Mouse (Mus musculus): ENCODE results near the gene Poldip3. TPM values are rescaled to one million over a fixed set of nuclear protein-coding genes. Genes with fewer than 3 reads are reported as not detected.
A peak's percentile ranks its signal among the peaks of the same experiment; 100 is the strongest.

Poldip3 gene
- polyA plus RNA-seq, 1 experiment from 2014 or later: 79.2 TPM

GRCm38 (mm10) chr15:83154309-83154708, 5.1 kb upstream of the Poldip3 start:
- Histone ChIP-seq H3K9ac (ENCODE audit: low read length) (no peak overlapping the region), H3K4me2 (ENCODE audit: low read length) (no peak overlapping the region), H3K9me3 (ENCODE audit: control insufficient read depth, low read length) (no peaks in the 10 kb centered on the region), H3K4me1 (ENCODE audit: control insufficient read depth in 2 of 2, insufficient read depth in 2 of 2, low read length in 2 of 2) (0 out of 4 replicates have a peak, but pooled peaks cover 0 to 3% of the 10 kb centered on the region in 2 experiments), H3K27me3 (ENCODE audit: control insufficient read depth, insufficient read depth, low read length) (no peaks in the 10 kb centered on the region), H3K4me3 (ENCODE audit: control insufficient read depth in 1 of 2, insufficient read depth in 1 of 2, low read depth in 1 of 2, low read length in 2 of 2) (no peak overlapping the region), H3K36me3 (ENCODE audit: control insufficient read depth, insufficient read depth, low read length) (peaks cover 50% of the 10 kb centered on the region), H3K27ac (replicated peaks in 1 of 2; ENCODE audit: control insufficient read depth in 1 of 2, insufficient read depth in 1 of 2, low read depth in 2 of 2, low read length in 2 of 2) (no peak overlapping the region)
- no peak for ATAC-seq (ENCODE audit: insufficient number of reproducible peaks, insufficient read depth, low FRiP score, low read depth)
- WGBS: 91% methylated on average over 7 of the region's 7 CpGs

GRCm38 (mm10) chr15:83150694-83151093, 1.5 kb upstream of the Poldip3 start:
- WGBS: 75% methylated on average over 4 of the region's 4 CpGs
- H3K9me3 ChIP-seq (ENCODE audit: control insufficient read depth, low read length): no peaks in the 10 kb centered on the region
- H3K27ac ChIP-seq (replicated peaks in 1 of 2; ENCODE audit: control insufficient read depth in 1 of 2, insufficient read depth in 1 of 2, low read depth in 2 of 2, low read length in 2 of 2): no peak overlapping the region
- peaks cover 2 to 12% of the 10 kb centered on the region in 2 experiments; a peak in 2 of 4 replicates for H3K4me1 ChIP-seq (ENCODE audit: control insufficient read depth in 2 of 2, insufficient read depth in 2 of 2, low read length in 2 of 2)
- no peak overlapping the region for H3K9ac ChIP-seq (ENCODE audit: low read length)
- ATAC-seq (ENCODE audit: insufficient number of reproducible peaks, insufficient read depth, low FRiP score, low read depth): no peak
- H3K4me3 ChIP-seq (ENCODE audit: control insufficient read depth in 1 of 2, insufficient read depth in 1 of 2, low read depth in 1 of 2, low read length in 2 of 2): no peak overlapping the region
- H3K27me3 ChIP-seq (ENCODE audit: control insufficient read depth, insufficient read depth, low read length): no peaks in the 10 kb centered on the region
- peaks cover 39% of the 10 kb centered on the region for H3K36me3 ChIP-seq (ENCODE audit: control insufficient read depth, insufficient read depth, low read length)
- no peak overlapping the region for H3K4me2 ChIP-seq (ENCODE audit: low read length)

- Histone ChIP-seq H3K36me3 (ENCODE audit: control insufficient read depth, insufficient read depth, low read length) (peaks cover 39% of the 10 kb centered on the region), H3K27ac (replicated peaks in 1 of 2; ENCODE audit: control insufficient read depth in 1 of 2, insufficient read depth in 1 of 2, low read depth in 2 of 2, low read length in 2 of 2) (peak overlapping the region; percentile 96 to 97), H3K9ac (ENCODE audit: low read length) (peak overlapping the region; percentile 90), H3K4me2 (ENCODE audit: low read length) (peak overlapping the region; percentile 92), H3K9me3 (ENCODE audit: control insufficient read depth, low read length) (no peaks in the 10 kb centered on the region), H3K27me3 (ENCODE audit: control insufficient read depth, insufficient read depth, low read length) (no peaks in the 10 kb centered on the region), H3K4me3 (ENCODE audit: control insufficient read depth in 1 of 2, insufficient read depth in 1 of 2, low read depth in 1 of 2, low read length in 2 of 2) (peak overlapping the region; percentile 27 to 90; a peak in 3 of 4 replicates), H3K4me1 (ENCODE audit: control insufficient read depth in 2 of 2, insufficient read depth in 2 of 2, low read length in 2 of 2) (peaks cover 2 to 12% of the 10 kb centered on the region in 2 experiments; a peak in 2 of 4 replicates)
- WGBS: 30% methylated on average over 3 of the region's 3 CpGs
- ATAC-seq (ENCODE audit: insufficient number of reproducible peaks, insufficient read depth, low FRiP score, low read depth): no peak
These were observed 874 bp upstream of the Poldip3 start for GRCm38 (mm10) chr15:83150073-83150442.

- H3K36me3 ChIP-seq (ENCODE audit: control insufficient read depth, insufficient read depth, low read length): peaks cover 40% of the 10 kb centered on the region
- ATAC-seq (ENCODE audit: insufficient number of reproducible peaks, insufficient read depth, low FRiP score, low read depth): peak; percentile 79
- peak overlapping the region; percentile 90 for H3K9ac ChIP-seq (ENCODE audit: low read length)
- WGBS: 0% methylated on average over 38 of the region's 41 CpGs
- peak overlapping the region; percentile 90 to 96 for H3K4me3 ChIP-seq (ENCODE audit: control insufficient read depth in 1 of 2, insufficient read depth in 1 of 2, low read depth in 1 of 2, low read length in 2 of 2)
- peak overlapping the region; percentile 92 for H3K4me2 ChIP-seq (ENCODE audit: low read length)
- peaks cover 2 to 12% of the 10 kb centered on the region in 2 experiments; a peak in 2 of 4 replicates for H3K4me1 ChIP-seq (ENCODE audit: control insufficient read depth in 2 of 2, insufficient read depth in 2 of 2, low read length in 2 of 2)
- H3K27me3 ChIP-seq (ENCODE audit: control insufficient read depth, insufficient read depth, low read length): no peaks in the 10 kb centered on the region
- H3K9me3 ChIP-seq (ENCODE audit: control insufficient read depth, low read length): no peaks in the 10 kb centered on the region
- H3K27ac ChIP-seq (replicated peaks in 1 of 2; ENCODE audit: control insufficient read depth in 1 of 2, insufficient read depth in 1 of 2, low read depth in 2 of 2, low read length in 2 of 2): peak overlapping the region; percentile 96 to 97
These were observed 386 bp downstream of the Poldip3 start for GRCm38 (mm10) chr15:83148801-83149195.

GRCm38 (mm10) chr15:83148395-83148794, 789 bp downstream of the Poldip3 start:
- no peak for ATAC-seq (ENCODE audit: insufficient number of reproducible peaks, insufficient read depth, low FRiP score, low read depth)
- Histone ChIP-seq H3K36me3 (ENCODE audit: control insufficient read depth, insufficient read depth, low read length) (peaks cover 36% of the 10 kb centered on the region), H3K4me1 (ENCODE audit: control insufficient read depth in 2 of 2, insufficient read depth in 2 of 2, low read length in 2 of 2) (peaks cover 2 to 12% of the 10 kb centered on the region in 2 experiments; a peak in 2 of 4 replicates), H3K9me3 (ENCODE audit: control insufficient read depth, low read length) (no peaks in the 10 kb centered on the region), H3K4me2 (ENCODE audit: low read length) (peak overlapping the region; percentile 92), H3K27me3 (ENCODE audit: control insufficient read depth, insufficient read depth, low read length) (no peaks in the 10 kb centered on the region), H3K4me3 (ENCODE audit: control insufficient read depth in 1 of 2, insufficient read depth in 1 of 2, low read depth in 1 of 2, low read length in 2 of 2) (peak overlapping the region; percentile 90 to 96), H3K9ac (ENCODE audit: low read length) (peak overlapping the region; percentile 90), H3K27ac (replicated peaks in 1 of 2; ENCODE audit: control insufficient read depth in 1 of 2, insufficient read depth in 1 of 2, low read depth in 2 of 2, low read length in 2 of 2) (peak overlapping the region; percentile 96 to 97)
- 3% methylated on average over 21 of the region's 21 CpGs for WGBS

- ATAC-seq (ENCODE audit: insufficient number of reproducible peaks, insufficient read depth, low FRiP score, low read depth): no peak
- Histone ChIP-seq H3K4me3 (ENCODE audit: control insufficient read depth in 1 of 2, insufficient read depth in 1 of 2, low read depth in 1 of 2, low read length in 2 of 2) (no peak overlapping the region), H3K9ac (ENCODE audit: low read length) (no peak overlapping the region), H3K27me3 (ENCODE audit: control insufficient read depth, insufficient read depth, low read length) (no peaks in the 10 kb centered on the region), H3K27ac (replicated peaks in 1 of 2; ENCODE audit: control insufficient read depth in 1 of 2, insufficient read depth in 1 of 2, low read depth in 2 of 2, low read length in 2 of 2) (no peak overlapping the region), H3K4me1 (ENCODE audit: control insufficient read depth in 2 of 2, insufficient read depth in 2 of 2, low read length in 2 of 2) (peaks cover 6 to 12% of the 10 kb centered on the region in 2 experiments; a peak in 3 of 4 replicates), H3K36me3 (ENCODE audit: control insufficient read depth, insufficient read depth, low read length) (peaks cover 37% of the 10 kb centered on the region), H3K9me3 (ENCODE audit: control insufficient read depth, low read length) (no peaks in the 10 kb centered on the region), H3K4me2 (ENCODE audit: low read length) (no peak overlapping the region)
- WGBS: 91% methylated on average over 6 of the region's 6 CpGs
These were observed 3.6 kb downstream of the Poldip3 start for GRCm38 (mm10) chr15:83145541-83145940.

- Histone ChIP-seq H3K9ac (ENCODE audit: low read length) (no peak overlapping the region), H3K36me3 (ENCODE audit: control insufficient read depth, insufficient read depth, low read length) (peaks cover 46% of the 10 kb centered on the region), H3K4me3 (ENCODE audit: control insufficient read depth in 1 of 2, insufficient read depth in 1 of 2, low read depth in 1 of 2, low read length in 2 of 2) (no peak overlapping the region), H3K27me3 (ENCODE audit: control insufficient read depth, insufficient read depth, low read length) (no peaks in the 10 kb centered on the region), H3K4me1 (ENCODE audit: control insufficient read depth in 2 of 2, insufficient read depth in 2 of 2, low read length in 2 of 2) (peaks cover 4 to 6% of the 10 kb centered on the region in 2 experiments; a peak in 2 of 4 replicates), H3K9me3 (ENCODE audit: control insufficient read depth, low read length) (no peaks in the 10 kb centered on the region), H3K4me2 (ENCODE audit: low read length) (no peak overlapping the region), H3K27ac (replicated peaks in 1 of 2; ENCODE audit: control insufficient read depth in 1 of 2, insufficient read depth in 1 of 2, low read depth in 2 of 2, low read length in 2 of 2) (no peak overlapping the region)
- WGBS: 46% methylated on average over 5 of the region's 5 CpGs
- ATAC-seq (ENCODE audit: insufficient number of reproducible peaks, insufficient read depth, low FRiP score, low read depth): no peak
These were observed 6.3 kb downstream of the Poldip3 start for GRCm38 (mm10) chr15:83142861-83143260.

- no peak overlapping the region for H3K4me3 ChIP-seq (ENCODE audit: control insufficient read depth in 1 of 2, insufficient read depth in 1 of 2, low read depth in 1 of 2, low read length in 2 of 2)
- peaks cover 81% of the 10 kb centered on the region for H3K36me3 ChIP-seq (ENCODE audit: control insufficient read depth, insufficient read depth, low read length)
- no peaks in the 10 kb centered on the region for H3K4me1 ChIP-seq (ENCODE audit: control insufficient read depth in 2 of 2, insufficient read depth in 2 of 2, low read length in 2 of 2)
- no peak overlapping the region for H3K4me2 ChIP-seq (ENCODE audit: low read length)
- H3K27ac ChIP-seq (replicated peaks in 1 of 2; ENCODE audit: control insufficient read depth in 1 of 2, insufficient read depth in 1 of 2, low read depth in 2 of 2, low read length in 2 of 2): no peak overlapping the region
- 65% methylated on average over 2 of the region's 2 CpGs for WGBS
- no peak overlapping the region for H3K9ac ChIP-seq (ENCODE audit: low read length)
- no peaks in the 10 kb centered on the region for H3K27me3 ChIP-seq (ENCODE audit: control insufficient read depth, insufficient read depth, low read length)
- no peaks in the 10 kb centered on the region for H3K9me3 ChIP-seq (ENCODE audit: control insufficient read depth, low read length)
- no peak for ATAC-seq (ENCODE audit: insufficient number of reproducible peaks, insufficient read depth, low FRiP score, low read depth)
These were observed 13.5 kb downstream of the Poldip3 start for GRCm38 (mm10) chr15:83135654-83136053.
